Mouse (Mus musculus) hindbrain, postnatal 0 days (tissue): ENCODE results near the gene Tiprl. TPM values are rescaled to one million over a fixed set of nuclear protein-coding genes. Genes with fewer than 3 reads are reported as not detected.

Experiments
- ATAC-seq: fragments of 200-750 bp; cut with Nextera tagmentation; 2 replicates; pipeline ENCODE4 v1.8.0; 2017; ENCODE audit warnings: mild to moderate bottlenecking, moderate TSS enrichment, moderate library complexity
- DNase-seq: peaks from one replicate; pipeline ENCODE4 v3.0.0-alpha.2; 2015; ENCODE audit warnings: low spot score
- H3K27ac ChIP-seq: fragments of 300-500 bp; sonication (generic); 2 replicates; pipeline ENCODE4 v1.5.1; 2014; ENCODE audit warnings: mild to moderate bottlenecking
- H3K27me3 ChIP-seq: fragments of 300-500 bp; sonication (generic); 2 replicates; pipeline ENCODE4 v1.6.1; 2014; ENCODE audit warnings: low read length, mixed read lengths; ENCODE audit not compliant: insufficient read depth
- H3K36me3 ChIP-seq: fragments of 300-500 bp; sonication (generic); 2 replicates; pipeline ENCODE4 v1.6.1; 2014; ENCODE audit warnings: low read length, mixed read lengths; ENCODE audit not compliant: insufficient read depth
- H3K4me1 ChIP-seq: fragments of 300-500 bp; sonication (generic); 2 replicates; pipeline ENCODE4 v1.6.1; 2014; ENCODE audit warnings: antibody characterized with exemption, low read length, mixed read lengths; ENCODE audit not compliant: insufficient read depth
- H3K4me2 ChIP-seq: fragments of 300-500 bp; sonication (generic); 2 replicates; pipeline ENCODE4 v1.6.1; 2014; ENCODE audit warnings: low read depth, mild to moderate bottlenecking, low read length, moderate library complexity, mixed read lengths
- H3K4me3 ChIP-seq: fragments of 300-500 bp; sonication (generic); 2 replicates; pipeline ENCODE4 v1.5.1; 2014; ENCODE audit warnings: low read length
- H3K9ac ChIP-seq: fragments of 300-500 bp; sonication (generic); replicated peaks from 2 replicates; pipeline ENCODE4 v1.6.1; 2014; ENCODE audit warnings: mild to moderate bottlenecking, low read length, moderate library complexity, mixed read lengths
- H3K9me3 ChIP-seq: fragments of 300-500 bp; sonication (generic); 2 replicates; pipeline ENCODE4 v1.6.1; 2016; ENCODE audit warnings: low read length, mixed read lengths
- CTCF ChIP-seq: IDR thresholded peaks from 2 replicates; pipeline ENCODE4 v1.5.1; 2016; ENCODE audit warnings: antibody characterized with exemption, control low read depth, low read depth
- WGBS: fragments of 180-500 bp; shearing (Covaris S2); extraction: QIAGEN DNeasy Blood & Tissue Kit; methylation state at CpG from one replicate; pipeline ENCODE4 v1.1.7; 2014; 5-methylcytosine and 5-hydroxymethylcytosine counted together
- polyA plus RNA-seq: library from polyadenylated mRNA; unstranded; fragments of >200 nt; fragmentation: Nextera tagmentation; extraction: Ambion mirVana; gene quantifications from 2 replicates; pipeline ENCODE4 v1.2.1, GENCODE M21; 2015
- total RNA-seq: library from RNA; depleted of rRNA; stranded (reverse); fragments of >200 nt; gene quantifications from 2 replicates; pipeline ENCODE4 v1.2.3, GENCODE M21; 2014

Gene Tiprl
- total and polyA plus RNA-seq, 2 experiments from 2014 or later = 37.1 to 129 TPM

DNA sequence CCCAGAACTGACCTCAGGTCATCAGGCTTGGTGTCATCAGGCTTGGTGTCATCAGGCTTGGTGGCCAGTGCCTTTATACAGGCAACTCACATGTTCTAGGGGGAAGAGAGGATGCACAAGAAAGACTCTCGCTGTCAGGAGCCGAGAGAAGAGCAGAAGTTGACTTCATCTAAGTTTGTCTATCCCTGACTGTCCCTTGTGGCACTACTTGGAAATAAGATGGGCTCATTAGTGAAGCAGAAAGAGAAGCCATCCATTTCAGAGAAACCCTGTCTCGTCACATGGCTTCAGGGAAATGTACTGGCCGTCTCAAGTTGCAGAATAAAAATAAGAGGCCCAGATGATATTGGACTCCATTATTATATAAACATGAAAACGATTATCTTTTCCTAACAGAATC, 9.8 kb upstream of the Tiprl start:
- WGBS = 84% methylated on average over 5 of the region's 5 CpGs
- no peak overlapping the region for H3K4me3 ChIP-seq
- ATAC-seq = no peak
- H3K4me1 ChIP-seq = no peaks in the 10 kb centered on the region
- no peak for DNase-seq
- no peak for TF ChIP-seq CTCF
- H3K27me3 ChIP-seq = no peaks in the 10 kb centered on the region
- H3K27ac ChIP-seq = no peak overlapping the region
- no peak overlapping the region for H3K4me2 ChIP-seq
- no peak overlapping the region for H3K9ac ChIP-seq
- H3K9me3 ChIP-seq = no peaks in the 10 kb centered on the region
- H3K36me3 ChIP-seq = no peaks in the 10 kb centered on the region

GRCm38 (mm10) chr1:165235846-165236245, 950 bp downstream of the Tiprl start:
- no peak for DNase-seq
- no peak for ATAC-seq
- peak overlapping the region; percentile 83 for H3K27ac ChIP-seq
- H3K4me1 ChIP-seq = peaks cover 17% of the 10 kb centered on the region
- TF ChIP-seq CTCF = no peak
- H3K9ac ChIP-seq = peak overlapping the region; percentile 59
- H3K27me3 ChIP-seq = no peaks in the 10 kb centered on the region
- H3K4me3 ChIP-seq = peak overlapping the region; percentile 55
- WGBS = 14% methylated on average over 10 of the region's 10 CpGs
- H3K4me2 ChIP-seq = peak overlapping the region; percentile 77
- no peaks in the 10 kb centered on the region for H3K9me3 ChIP-seq
- no peaks in the 10 kb centered on the region for H3K36me3 ChIP-seq

DNA sequence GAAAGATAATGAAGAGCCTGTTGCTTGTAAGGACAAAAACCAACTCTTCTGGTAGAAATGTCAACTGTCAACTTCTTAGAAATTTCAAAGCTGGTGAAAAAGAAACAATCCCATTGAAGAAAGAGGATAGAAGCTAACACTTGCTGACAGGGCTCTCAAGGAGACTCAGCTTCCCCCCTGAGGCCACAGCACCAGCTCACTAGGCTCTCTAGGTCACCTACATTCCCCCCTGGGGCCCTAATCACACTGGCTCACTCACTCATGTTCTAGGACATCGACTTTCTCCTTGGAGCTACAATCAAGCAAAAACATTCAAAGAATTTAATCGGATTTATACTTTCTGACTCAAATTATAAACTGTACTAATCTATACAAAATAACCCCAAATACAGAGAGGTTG, 3.0 kb downstream of the Tiprl start:
- H3K27ac ChIP-seq = no peak overlapping the region
- no peak for ATAC-seq
- no peaks in the 10 kb centered on the region for H3K27me3 ChIP-seq
- H3K4me1 ChIP-seq = peaks cover 17% of the 10 kb centered on the region
- H3K9me3 ChIP-seq = no peaks in the 10 kb centered on the region
- H3K4me3 ChIP-seq = no peak overlapping the region
- H3K4me2 ChIP-seq = no peak overlapping the region
- H3K9ac ChIP-seq = no peak overlapping the region
- H3K36me3 ChIP-seq = no peaks in the 10 kb centered on the region
- TF ChIP-seq CTCF = no peak
- 73% methylated on average over 2 of the region's 2 CpGs for WGBS
- no peak for DNase-seq

DNA sequence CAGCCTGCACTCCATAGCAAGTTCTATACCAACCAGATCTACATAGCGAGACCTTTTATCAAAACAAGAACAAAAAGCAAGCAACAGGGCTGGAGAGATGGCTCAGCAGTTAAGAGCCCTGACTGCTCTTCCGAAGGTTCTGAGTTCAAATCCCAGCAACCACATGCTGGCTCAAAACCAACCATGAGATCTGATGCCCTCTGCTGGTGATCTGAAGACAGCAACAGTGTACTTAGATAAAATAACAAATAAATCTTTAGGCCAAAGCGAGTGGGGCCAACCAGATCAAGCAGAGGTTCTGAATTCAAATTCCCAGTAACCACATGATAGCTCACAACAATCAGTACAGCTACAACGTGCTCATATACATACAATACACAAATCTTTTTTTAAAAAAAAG, 6.1 kb downstream of the Tiprl start:
- peak; percentile 31 for TF ChIP-seq CTCF
- WGBS = 98% methylated on average over 4 of the region's 4 CpGs
- H3K27ac ChIP-seq = no peak overlapping the region
- no peaks in the 10 kb centered on the region for H3K27me3 ChIP-seq
- H3K36me3 ChIP-seq = no peaks in the 10 kb centered on the region
- no peak overlapping the region for H3K4me3 ChIP-seq
- ATAC-seq (no peak), DNase-seq (no peak)
- H3K9me3 ChIP-seq = no peaks in the 10 kb centered on the region
- H3K4me1 ChIP-seq = peaks cover 9% of the 10 kb centered on the region
- no peak overlapping the region for H3K9ac ChIP-seq
- no peak overlapping the region for H3K4me2 ChIP-seq

DNA sequence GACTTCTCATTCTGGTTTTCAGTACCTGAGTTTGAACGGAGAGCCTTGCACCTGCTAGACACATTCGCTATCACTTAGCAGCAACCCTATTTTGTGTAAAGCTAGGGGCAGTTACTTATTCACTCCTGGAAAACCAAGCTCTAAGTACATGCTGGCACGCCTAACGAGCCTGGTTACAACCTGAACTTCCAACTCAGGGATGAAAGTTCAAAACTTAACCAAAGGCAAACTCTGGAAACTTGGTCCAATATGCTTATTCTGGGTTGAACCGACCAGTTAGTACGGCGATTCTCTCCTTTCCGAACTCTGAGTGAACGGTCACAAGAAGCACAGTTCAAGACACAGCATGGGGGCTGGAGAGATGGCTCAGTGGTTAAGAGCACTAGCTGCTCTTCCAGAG, 7.2 kb downstream of the Tiprl start:
- H3K4me2 ChIP-seq = no peak overlapping the region
- no peak overlapping the region for H3K4me3 ChIP-seq
- no peaks in the 10 kb centered on the region for H3K36me3 ChIP-seq
- H3K9ac ChIP-seq = no peak overlapping the region
- H3K9me3 ChIP-seq = no peaks in the 10 kb centered on the region
- no peak overlapping the region for H3K27ac ChIP-seq
- no peaks in the 10 kb centered on the region for H3K27me3 ChIP-seq
- no peak for ATAC-seq
- H3K4me1 ChIP-seq = peaks cover 4% of the 10 kb centered on the region; the same call in 1 of the 2 replicates
- no peak for DNase-seq
- 95% methylated on average over 9 of the region's 9 CpGs for WGBS
- no peak for TF ChIP-seq CTCF

DNA sequence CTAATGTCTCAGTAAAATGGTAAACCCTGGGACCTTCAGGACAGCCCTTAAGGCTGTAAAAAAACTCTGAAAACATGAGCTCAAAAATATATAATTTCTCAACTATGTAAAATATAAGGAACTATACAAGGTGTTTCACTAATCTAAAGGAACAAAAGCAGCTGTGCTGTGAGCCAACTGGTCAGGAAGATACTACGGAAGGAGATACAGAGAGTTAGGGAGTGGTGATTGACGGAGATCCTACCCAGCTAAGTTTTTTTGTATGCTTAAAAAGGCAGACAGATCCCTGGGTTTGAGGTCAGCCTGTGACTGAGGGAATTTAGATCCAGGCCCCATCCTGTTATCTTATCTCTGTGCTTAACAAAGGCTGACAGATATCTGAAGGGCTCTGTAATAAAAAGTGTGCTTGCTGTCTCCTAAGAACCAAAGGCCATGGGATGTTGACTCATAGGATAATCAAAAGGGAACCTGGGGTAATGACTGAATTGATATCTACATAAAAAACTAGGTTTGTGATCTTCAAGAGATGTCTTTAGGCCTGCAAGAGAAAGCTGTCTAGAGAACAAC, 19.7 kb downstream of the Tiprl start:
- DNase-seq = no peak
- no peak for ATAC-seq
- H3K4me1 ChIP-seq = no peaks in the 10 kb centered on the region
- WGBS = 94% methylated on average over 2 of the region's 2 CpGs
- no peaks in the 10 kb centered on the region for H3K27me3 ChIP-seq
- no peak overlapping the region for H3K27ac ChIP-seq
- no peak overlapping the region for H3K4me2 ChIP-seq
- H3K36me3 ChIP-seq = peaks cover 45% of the 10 kb centered on the region; the same call in 1 of the 2 replicates
- H3K9ac ChIP-seq = no peak overlapping the region
- no peak overlapping the region for H3K4me3 ChIP-seq
- TF ChIP-seq CTCF = no peak
- no peaks in the 10 kb centered on the region for H3K9me3 ChIP-seq

DNA sequence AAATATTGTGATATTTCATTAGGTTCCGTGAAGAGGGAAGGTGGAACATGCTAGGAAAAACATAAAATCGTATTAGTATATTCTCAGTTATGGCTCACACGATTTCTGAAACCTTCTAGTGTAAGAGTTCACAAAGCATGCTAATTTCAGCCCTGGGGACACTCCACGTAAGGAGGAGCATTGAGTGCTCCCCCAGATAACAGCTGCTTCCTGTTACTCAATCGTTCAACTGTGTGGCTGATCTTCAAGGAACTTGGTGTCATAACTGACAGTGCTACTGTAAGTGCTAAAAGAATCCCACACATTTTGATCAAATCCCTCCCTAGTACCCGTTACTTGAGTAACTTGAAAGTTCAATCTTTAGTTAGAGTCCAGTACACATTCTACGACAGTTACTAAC, 21.0 kb downstream of the Tiprl start:
- no peak for TF ChIP-seq CTCF
- Histone ChIP-seq H3K9me3 (no peaks in the 10 kb centered on the region), H3K4me1 (no peaks in the 10 kb centered on the region), H3K4me2 (no peak overlapping the region), H3K36me3 (peaks cover 41% of the 10 kb centered on the region; the same call in 1 of the 2 replicates), H3K27me3 (no peaks in the 10 kb centered on the region), H3K4me3 (no peak overlapping the region), H3K9ac (no peak overlapping the region), H3K27ac (no peak overlapping the region)
- DNase-seq (no peak), ATAC-seq (no peak)
- WGBS = 82% methylated on average over 7 of the region's 7 CpGs
